Mouse (Mus musculus) cerebellum, postnatal 4 days (tissue): ENCODE data around the gene Frmpd3.
A peak's percentile ranks its signal among the peaks of the same experiment; 100 is the strongest.
"Not testable (repeated sequence)": the region's sequence is repeated elsewhere in the genome, so short reads cannot be mapped to it uniquely, and the experiment has no call there.

ENCODE experiments used
- DNase-seq, 2 experiments: peaks; one replicate each; pipeline ENCODE4 v3.0.0; 2022; ENCODE audit warnings: low spot score in 2 of 2, mixed read lengths in 1 of 2

The Frmpd3 gene

GRCm38 (mm10) chrX:140341656-140342392 lies at the start of gene Frmpd3:
TSS of gene Frmpd3 (plus strand) at chrX:140342263.
- peak in 1 of 2 experiments; percentile 19 for DNase-seq

- no peak for DNase-seq
These were observed 38.3 kb upstream of the Frmpd3 start for GRCm38 (mm10) chrX:140303731-140304130.

GRCm38 (mm10) chrX:140305652-140306051 lies 36.4 kb upstream of the Frmpd3 start:
- DNase-seq: no peak

- DNase-seq: no peak
These were observed 24.1 kb upstream of the Frmpd3 start for GRCm38 (mm10) chrX:140317931-140318330.

GRCm38 (mm10) chrX:140319131-140319530 lies 22.9 kb upstream of the Frmpd3 start:
- no peak for DNase-seq

- not testable (repeated sequence) for DNase-seq
These were observed 21.4 kb upstream of the Frmpd3 start for GRCm38 (mm10) chrX:140320671-140321070.

- no peak for DNase-seq
These were observed 515 bp downstream of the Frmpd3 start for GRCm38 (mm10) chrX:140342393-140343163.

GRCm38 (mm10) chrX:140375628-140376027 lies 33.6 kb downstream of the Frmpd3 start:
- no peak for DNase-seq

GRCm38 (mm10) chrX:140399986-140400385 lies 57.9 kb downstream of the Frmpd3 start:
- no peak for DNase-seq

GRCm38 (mm10) chrX:140402904-140403303 lies 60.8 kb downstream of the Frmpd3 start:
- peak in 1 of 2 experiments; percentile 6 for DNase-seq

GRCm38 (mm10) chrX:140406079-140406478 lies 64.0 kb downstream of the Frmpd3 start:
- no peak for DNase-seq

GRCm38 (mm10) chrX:140406501-140406900 lies 64.4 kb downstream of the Frmpd3 start:
- DNase-seq: no peak

- DNase-seq: no peak
These were observed 65.5 kb downstream of the Frmpd3 start for GRCm38 (mm10) chrX:140407593-140407992.

GRCm38 (mm10) chrX:140418467-140418866 lies 76.4 kb downstream of the Frmpd3 start:
- DNase-seq: no peak

- no peak for DNase-seq
These were observed 85.1 kb downstream of the Frmpd3 start for GRCm38 (mm10) chrX:140427124-140427523.

GRCm38 (mm10) chrX:140428252-140428651 lies 86.2 kb downstream of the Frmpd3 start:
- DNase-seq: no peak

GRCm38 (mm10) chrX:140429985-140430384 lies 87.9 kb downstream of the Frmpd3 start:
- no peak for DNase-seq

- DNase-seq: no peak
These were observed 88.4 kb downstream of the Frmpd3 start for GRCm38 (mm10) chrX:140430506-140430905.

GRCm38 (mm10) chrX:140431981-140432380 lies 89.9 kb downstream of the Frmpd3 start:
- no peak for DNase-seq

- DNase-seq: no peak
These were observed 90.7 kb downstream of the Frmpd3 start for GRCm38 (mm10) chrX:140432786-140433185.

GRCm38 (mm10) chrX:140437906-140438305 lies 95.8 kb downstream of the Frmpd3 start:
- DNase-seq: no peak

- DNase-seq: no peak
These were observed 103.5 kb downstream of the Frmpd3 start for GRCm38 (mm10) chrX:140445551-140445950.

GRCm38 (mm10) chrX:140450071-140450470 lies 108.0 kb downstream of the Frmpd3 start:
- no peak for DNase-seq
